Mouse (Mus musculus) urinary bladder, postnatal 36 days (tissue): Measurements from ENCODE around the gene Gm11492.

ENCODE experiments used
- DNase-seq, 2 experiments: peaks; one replicate each; pipeline ENCODE4 v3.0.0; 2022; ENCODE audit warnings: low spot score in 2 of 2, mixed read lengths in 1 of 2

The Gm11492 gene

DNA sequence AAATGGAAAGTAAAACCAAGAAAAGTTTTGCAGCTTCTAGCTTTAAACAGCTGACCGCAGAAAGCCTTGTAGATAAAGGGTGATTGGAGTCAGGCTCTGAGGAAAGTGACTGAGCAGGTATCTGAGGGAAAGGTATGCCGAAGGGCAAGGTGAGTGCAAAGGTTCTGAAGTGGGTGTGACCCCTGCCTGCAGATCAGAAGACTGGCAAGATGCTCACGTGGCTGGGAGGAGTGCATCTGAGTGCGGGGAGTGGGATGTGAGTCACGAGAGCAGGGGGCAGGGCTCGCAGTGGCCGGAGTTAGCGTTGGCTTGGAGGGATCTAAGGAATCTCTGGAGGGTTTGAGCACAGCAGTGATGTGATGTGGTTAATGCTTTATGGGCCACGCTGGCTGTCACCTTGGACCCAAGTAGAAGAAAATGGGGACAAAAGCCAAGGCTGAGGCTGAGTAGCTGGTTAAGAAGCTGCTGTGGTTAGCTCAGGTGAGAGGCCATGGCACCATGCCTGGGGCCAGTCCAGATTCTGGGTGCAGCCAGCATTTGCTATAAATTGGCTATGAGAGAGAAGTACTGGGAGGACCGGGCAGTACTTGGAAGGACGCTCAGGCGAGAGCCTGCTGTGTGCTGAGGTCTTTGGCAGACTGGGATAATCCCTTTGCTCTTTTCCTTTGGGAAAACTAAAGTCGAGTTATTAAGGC is 33.1 kb downstream of the Gm11492 start:
- peak in 1 of 2 experiments; percentile 54 for DNase-seq

DNA sequence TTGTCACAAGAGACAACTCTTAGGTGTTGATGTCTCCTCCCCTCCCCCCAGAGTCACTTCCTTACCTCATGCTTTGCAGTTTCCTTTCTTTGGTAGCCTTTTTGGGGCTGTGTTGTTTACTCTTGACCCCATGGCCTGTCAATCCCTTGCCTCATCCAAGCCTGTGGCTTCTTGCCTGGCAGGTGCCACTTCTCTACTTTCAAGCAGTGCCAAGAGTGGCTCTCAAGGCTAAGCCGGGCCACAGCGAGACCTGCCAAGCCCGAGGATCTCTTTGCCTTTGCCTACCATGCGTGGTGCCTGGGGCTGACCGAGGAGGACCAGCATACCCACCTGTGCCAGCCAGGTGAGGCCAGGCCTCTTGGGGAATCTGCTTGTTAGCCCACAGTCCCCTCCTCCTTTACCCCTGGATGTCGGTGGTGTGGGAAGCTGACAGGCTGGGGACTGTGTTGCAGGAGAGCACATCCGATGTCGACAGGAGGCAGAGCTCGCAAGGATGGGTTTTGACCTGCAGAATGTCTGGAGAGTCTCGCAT is 33.9 kb downstream of the Gm11492 start:
- DNase-seq, result no peak

DNA sequence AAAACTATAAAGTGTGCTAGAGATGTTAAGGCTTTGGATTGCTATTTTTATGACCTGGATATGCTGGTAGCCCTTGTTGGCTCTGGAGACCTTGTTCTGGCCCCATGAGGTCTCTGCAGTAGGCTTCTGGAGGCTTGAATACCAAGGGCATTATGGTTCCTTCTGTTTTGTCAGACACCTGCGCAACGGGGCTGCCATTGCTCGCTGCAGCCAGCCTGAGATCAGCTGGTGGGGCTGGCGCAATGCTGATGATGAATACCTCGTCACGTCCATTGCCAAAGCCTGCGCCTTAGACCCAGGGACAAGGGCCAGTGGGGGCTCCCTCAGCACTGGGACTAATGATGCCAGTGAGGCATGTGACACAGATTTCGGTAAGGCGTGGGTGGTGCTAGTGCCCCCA is 35.8 kb downstream of the Gm11492 start:
- no peak for DNase-seq

DNA sequence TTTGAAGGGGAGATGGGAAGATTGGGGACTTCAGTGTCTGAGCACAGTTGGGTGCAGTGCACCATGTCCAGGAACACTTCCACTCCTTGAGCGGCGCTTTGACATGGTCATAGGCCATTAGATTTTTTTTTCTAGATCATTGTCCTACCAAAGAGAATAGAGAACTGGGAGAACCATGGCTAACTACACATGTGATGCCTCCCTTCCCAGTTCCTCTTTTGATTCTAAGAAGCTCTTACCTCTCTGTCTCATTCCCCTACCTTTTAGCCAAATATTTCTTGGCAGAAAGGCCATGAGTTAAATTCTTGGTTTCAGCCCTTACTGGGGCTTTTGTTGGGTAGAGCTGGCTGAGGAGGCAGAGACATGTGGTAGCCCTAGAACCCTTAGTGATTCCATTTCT is 37.1 kb downstream of the Gm11492 start:
- no peak for DNase-seq

DNA sequence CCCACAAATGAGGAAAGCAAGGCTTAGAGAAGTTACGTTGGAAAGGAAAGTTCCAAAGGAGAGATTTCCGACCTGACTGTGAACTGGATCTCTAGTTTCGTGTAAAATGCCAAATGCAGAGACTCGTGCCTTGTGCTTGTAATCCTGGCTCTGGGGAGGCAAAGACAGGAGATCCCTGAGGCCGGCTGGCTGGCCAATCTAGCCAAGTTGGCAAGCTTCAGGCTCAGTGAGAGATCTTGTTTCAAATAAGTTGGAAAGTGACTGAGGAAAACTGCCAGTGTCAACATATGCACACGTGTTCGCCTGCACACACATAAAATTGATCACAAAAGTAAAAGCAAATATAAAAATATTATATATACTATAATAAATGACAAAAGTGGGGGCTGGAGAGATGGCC is 42.8 kb downstream of the Gm11492 start:
- peak in 1 of 2 experiments; percentile 44 for DNase-seq

DNA sequence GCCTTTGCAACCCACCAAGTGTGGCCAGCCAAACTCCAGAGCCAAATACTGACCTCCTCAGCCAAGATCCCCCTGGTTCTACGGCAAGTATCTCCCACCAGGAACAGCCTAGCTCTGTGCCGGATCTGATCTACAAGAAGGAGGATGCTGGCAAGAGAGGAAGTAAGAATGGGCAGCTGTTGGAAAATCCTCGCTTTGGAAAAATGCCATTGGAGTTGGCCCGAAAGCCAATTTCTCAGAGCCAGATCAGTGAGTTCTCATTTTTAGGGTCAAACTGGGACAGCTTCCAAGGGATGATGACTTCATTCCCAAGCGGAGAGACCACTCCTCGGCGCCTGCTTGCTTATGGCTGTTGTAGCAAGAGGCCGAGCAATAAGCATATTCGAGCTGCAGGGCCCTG is 45.1 kb downstream of the Gm11492 start:
- DNase-seq, result no peak

DNA sequence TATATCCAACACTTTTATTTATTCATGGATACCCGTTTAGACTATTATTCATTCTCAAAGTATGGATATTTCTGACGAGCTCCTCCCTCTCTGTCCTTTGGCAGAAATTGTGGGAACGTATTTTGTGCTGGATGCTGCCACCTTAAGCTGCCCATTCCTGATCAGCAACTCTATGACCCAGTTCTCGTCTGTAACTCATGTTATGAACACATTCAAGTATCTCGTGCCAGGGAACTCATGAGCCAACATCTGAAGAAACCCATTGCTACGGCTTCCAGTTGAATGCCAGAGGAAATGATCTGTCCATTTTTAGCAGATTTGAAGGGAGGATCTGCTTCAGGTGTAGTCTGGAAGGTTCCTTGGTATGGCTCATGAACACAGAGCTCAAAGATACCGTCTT is 47.5 kb downstream of the Gm11492 start:
- DNase-seq, result no peak

DNA sequence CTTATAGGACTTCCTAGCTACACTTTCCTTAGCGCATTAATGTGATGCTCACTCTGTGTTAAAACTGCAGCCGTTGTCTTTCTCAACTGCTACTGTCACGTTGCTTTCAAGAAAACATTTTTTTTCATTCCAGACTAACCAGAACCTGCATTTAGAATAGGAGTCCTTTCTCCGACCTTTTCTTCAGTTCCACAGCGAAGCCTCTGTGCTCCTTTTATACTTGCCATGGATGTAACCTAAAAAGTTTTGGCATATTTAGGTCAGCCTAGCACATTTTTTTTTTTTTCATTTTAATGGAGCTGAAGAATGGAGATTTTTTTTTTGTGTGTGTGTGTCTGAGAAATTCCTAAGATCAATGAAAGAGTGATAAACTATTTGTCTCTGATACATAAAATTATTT is 49.1 kb downstream of the Gm11492 start:
- DNase-seq, result no peak

DNA sequence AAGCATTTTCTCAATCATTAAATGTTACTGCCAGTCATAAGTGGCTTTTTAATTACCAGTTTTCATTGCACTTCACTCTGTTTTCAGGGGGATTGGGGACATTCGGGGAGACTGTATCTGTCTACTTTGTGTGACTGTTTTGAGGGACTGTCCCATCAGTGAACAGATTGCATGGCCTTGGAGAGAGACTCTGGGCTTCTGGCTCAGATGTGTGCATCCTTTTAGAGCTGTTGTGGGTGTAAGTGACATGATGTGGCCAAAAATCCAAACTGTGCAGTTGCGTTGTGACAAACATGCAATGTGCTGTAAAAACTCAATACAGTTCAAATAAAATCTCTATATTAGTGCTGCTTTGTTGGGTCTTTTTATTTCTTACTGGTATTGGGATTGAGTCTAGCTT is 49.5 kb downstream of the Gm11492 start:
- DNase-seq, result no peak

DNA sequence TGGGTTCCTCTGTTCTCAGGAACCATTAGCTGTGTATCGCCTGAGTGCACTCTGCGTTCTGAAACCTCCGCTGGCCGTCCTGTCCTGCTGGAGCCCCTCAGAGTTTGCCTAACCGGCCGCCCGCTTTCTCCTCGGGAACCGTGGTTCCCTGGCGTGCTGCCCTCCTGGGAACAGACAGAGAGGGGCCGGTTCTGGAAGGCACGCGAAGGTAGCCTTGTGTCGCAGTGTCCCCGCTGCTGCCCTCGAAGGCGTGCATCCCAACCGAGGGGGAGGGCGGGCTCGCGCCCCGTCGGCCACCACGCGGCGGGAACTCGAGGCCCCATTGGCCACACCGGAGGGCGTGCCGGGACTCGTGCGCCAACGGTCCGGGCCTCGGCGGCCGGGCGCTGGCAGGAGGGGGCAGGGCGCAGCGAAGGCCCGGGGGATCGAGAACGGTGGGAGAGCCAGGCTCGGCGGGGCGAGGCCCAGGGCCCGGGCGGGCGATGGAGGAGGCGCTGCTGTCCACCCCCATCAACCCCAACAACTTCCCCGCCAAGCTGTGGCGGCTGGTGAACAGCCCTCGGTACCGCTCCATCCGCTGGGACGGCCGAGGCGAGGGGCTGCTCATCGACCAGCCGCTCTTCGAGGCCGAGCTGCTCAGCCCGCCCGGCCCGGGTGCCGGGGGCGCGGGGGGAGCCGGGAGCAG is 50.5 kb downstream of the Gm11492 start, which contains the start of gene Hsf5:
Hsf5 (plus strand) TSS at position 375 of the 685 bp plus-strand sequence.
- no peak for DNase-seq

DNA sequence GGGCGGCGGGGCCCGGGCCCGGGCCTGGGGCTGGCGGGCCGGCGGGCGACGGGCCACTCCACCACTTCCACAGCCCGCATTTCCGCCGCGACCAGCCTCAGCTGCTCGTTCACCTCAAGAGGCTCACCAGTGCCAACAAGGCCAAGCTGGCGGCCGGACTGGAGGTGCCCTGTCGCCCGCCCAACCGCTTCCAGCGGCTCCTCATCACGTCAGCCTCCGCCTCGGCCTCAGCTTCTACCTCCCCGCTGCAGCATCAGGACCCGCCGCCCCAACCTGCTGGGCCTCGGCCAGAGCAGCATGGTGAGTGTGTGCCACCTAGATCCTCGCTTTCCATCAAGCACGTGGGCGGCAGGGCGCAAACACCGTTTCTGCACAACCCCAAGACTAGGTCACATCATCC is 51.2 kb downstream of the Gm11492 start:
- DNase-seq, result no peak
